Mouse (Mus musculus): Measurements from ENCODE around the gene Rgl1. TPM values are rescaled to one million over a fixed set of nuclear protein-coding genes. Genes with fewer than 3 reads are reported as not detected.

Rgl1 gene
- total and polyA plus RNA-seq, 2 experiments from 2014 or later: 36.7 to 38.9 TPM

DNA sequence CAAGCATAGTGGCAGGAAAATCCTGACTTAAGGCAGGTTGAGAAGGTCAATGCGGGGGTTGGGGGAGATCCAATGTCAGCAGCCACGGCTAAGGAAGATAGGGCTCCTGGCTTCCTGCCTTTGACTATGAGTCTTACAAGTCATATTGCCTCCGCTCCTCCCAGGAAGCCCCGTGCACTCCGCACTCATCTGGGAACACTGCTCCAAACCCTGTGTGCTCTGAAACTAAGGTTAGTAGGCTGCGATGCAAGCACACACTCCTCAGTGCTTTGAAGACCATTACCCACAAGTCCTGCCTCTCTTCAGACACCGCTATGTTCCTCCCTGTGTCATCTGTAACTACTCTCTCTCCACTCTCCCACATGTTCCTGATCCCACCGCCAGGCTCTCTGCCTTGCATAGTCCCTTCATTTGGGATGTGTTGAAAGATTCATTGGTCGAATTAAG is 143.4 kb downstream of the Rgl1 start:
- Histone ChIP-seq H3K4me1 (ENCODE audit: control insufficient read depth, insufficient read depth) (peaks cover 42% of the 10 kb centered on the region), H3K9ac (replicated peaks; ENCODE audit: low read depth, low read length) (peak overlapping the region; percentile 89), H3K27me3 (ENCODE audit: control insufficient read depth, insufficient read depth, low read length) (no peaks in the 10 kb centered on the region), H3K4me3 (ENCODE audit: low read depth, low read length) (peak overlapping the region; percentile 74), H3K4me2 (ENCODE audit: low read depth, low read length) (peak overlapping the region; percentile 82), H3K27ac (ENCODE audit: low read depth) (peak overlapping the region; percentile 96), H3K9me3 (replicated peaks; ENCODE audit: control insufficient read depth, low read length) (no peaks in the 10 kb centered on the region; the same call in 1 of the 2 replicates), H3K36me3 (replicated peaks; ENCODE audit: control insufficient read depth, insufficient read depth, low read length) (peaks cover 15% of the 10 kb centered on the region)
- 17% methylated on average over 9 of the region's 9 CpGs for WGBS
- DNase-seq (ENCODE audit: low spot score) (peak; percentile 69), ATAC-seq (ENCODE audit: insufficient read depth, low read depth) (no peak)
- no peak for TF ChIP-seq EP300 (IDR thresholded peaks at IDR 0.05; ENCODE audit: low read depth)
- TF ChIP-seq CTCF (IDR thresholded peaks at IDR 0.05; ENCODE audit: low read depth): peak; percentile 20; the same call in 1 of the 2 replicates

DNA sequence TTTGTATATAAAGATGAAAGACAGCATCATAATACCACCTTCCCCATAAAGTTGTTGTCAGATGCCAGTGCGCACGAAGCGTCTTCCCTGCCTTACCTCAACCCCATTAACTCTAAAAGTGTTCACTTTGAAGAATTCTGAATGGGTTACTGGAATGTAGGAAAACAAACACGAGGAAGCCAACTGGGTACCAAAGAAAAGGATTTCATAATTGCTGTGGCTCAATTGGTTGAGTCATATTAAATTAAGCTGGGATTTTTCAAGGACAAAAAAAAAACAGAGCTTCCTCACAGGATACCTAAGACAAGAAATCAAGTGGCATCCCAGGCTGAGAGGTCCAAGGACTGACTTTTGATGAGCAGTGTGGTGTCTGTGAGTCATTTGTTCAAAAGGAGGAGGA is 144.5 kb downstream of the Rgl1 start:
- TF ChIP-seq CTCF (IDR thresholded peaks at IDR 0.05; ENCODE audit: low read depth) (no peak), EP300 (IDR thresholded peaks at IDR 0.05; ENCODE audit: low read depth) (no peak)
- WGBS: 88% methylated on average over 4 of the region's 4 CpGs
- Histone ChIP-seq H3K9ac (replicated peaks; ENCODE audit: low read depth, low read length) (no peak overlapping the region), H3K4me2 (ENCODE audit: low read depth, low read length) (peak overlapping the region; percentile 82), H3K36me3 (replicated peaks; ENCODE audit: control insufficient read depth, insufficient read depth, low read length) (peaks cover 15% of the 10 kb centered on the region), H3K9me3 (replicated peaks; ENCODE audit: control insufficient read depth, low read length) (no peaks in the 10 kb centered on the region; the same call in 1 of the 2 replicates), H3K27me3 (ENCODE audit: control insufficient read depth, insufficient read depth, low read length) (no peaks in the 10 kb centered on the region), H3K4me1 (ENCODE audit: control insufficient read depth, insufficient read depth) (peaks cover 54% of the 10 kb centered on the region), H3K4me3 (ENCODE audit: low read depth, low read length) (no peak overlapping the region), H3K27ac (ENCODE audit: low read depth) (no peak overlapping the region)
- ATAC-seq (ENCODE audit: insufficient read depth, low read depth): no peak
- no peak for DNase-seq (ENCODE audit: low spot score)

DNA sequence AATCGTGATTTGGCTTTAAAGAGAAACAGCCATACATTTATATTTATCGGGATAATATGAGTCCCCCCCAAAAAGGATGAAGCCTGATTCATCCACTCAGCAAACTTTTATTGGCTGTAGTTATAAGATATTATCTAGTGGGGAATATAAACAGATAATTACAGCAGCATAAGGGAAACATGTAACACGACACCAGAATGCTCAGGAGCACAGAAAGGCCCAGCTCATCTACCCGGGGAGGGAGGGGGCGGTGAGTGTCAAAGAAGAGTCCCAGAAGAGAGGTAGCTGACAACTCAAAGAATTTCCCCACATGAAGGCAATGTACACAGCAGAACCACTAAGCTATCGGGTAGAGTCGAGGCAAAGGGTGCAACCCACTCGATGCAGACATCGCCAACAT is 146.8 kb downstream of the Rgl1 start:
- Histone ChIP-seq H3K4me1 (ENCODE audit: control insufficient read depth, insufficient read depth) (peaks cover 69% of the 10 kb centered on the region), H3K36me3 (replicated peaks; ENCODE audit: control insufficient read depth, insufficient read depth, low read length) (peaks cover 26% of the 10 kb centered on the region)
- TF ChIP-seq CTCF (IDR thresholded peaks at IDR 0.05; ENCODE audit: low read depth): no peak
- TF ChIP-seq EP300 (IDR thresholded peaks at IDR 0.05; ENCODE audit: low read depth): no peak

DNA sequence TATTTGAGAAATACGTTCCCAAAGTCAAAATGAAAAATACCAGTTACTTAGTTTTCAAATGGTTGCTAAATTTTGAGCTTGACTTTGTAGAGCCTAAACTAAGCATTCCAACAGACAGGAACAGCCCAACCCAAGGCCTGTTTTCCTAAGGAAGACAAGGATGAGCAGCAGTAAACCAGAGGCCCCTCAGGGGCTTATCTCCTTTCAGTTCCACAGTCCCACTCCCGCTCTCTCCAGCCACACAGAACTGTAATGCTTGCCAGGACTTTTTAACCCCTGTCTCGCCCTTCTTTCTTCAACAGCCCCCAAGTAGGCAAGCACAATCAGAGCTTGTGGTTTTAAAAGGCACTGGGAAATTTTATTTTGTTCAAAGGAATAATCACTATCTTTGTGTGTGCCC is 147.3 kb downstream of the Rgl1 start:
- peak overlapping the region; percentile 67 for H3K27ac ChIP-seq (ENCODE audit: low read depth)
- H3K27me3 ChIP-seq (ENCODE audit: control insufficient read depth, insufficient read depth, low read length): no peaks in the 10 kb centered on the region
- H3K9me3 ChIP-seq (replicated peaks; ENCODE audit: control insufficient read depth, low read length): no peaks in the 10 kb centered on the region; the same call in 1 of the 2 replicates
- H3K36me3 ChIP-seq (replicated peaks; ENCODE audit: control insufficient read depth, insufficient read depth, low read length): peaks cover 27% of the 10 kb centered on the region
- no peak for ATAC-seq (ENCODE audit: insufficient read depth, low read depth)
- WGBS: 62% methylated on average over 3 of the region's 3 CpGs
- peaks cover 70% of the 10 kb centered on the region for H3K4me1 ChIP-seq (ENCODE audit: control insufficient read depth, insufficient read depth)
- H3K9ac ChIP-seq (replicated peaks; ENCODE audit: low read depth, low read length): no peak overlapping the region
- H3K4me3 ChIP-seq (ENCODE audit: low read depth, low read length): no peak overlapping the region
- no peak for DNase-seq (ENCODE audit: low spot score)
- TF ChIP-seq CTCF (IDR thresholded peaks at IDR 0.05; ENCODE audit: low read depth) (no peak), EP300 (IDR thresholded peaks at IDR 0.05; ENCODE audit: low read depth) (no peak)
- no peak overlapping the region for H3K4me2 ChIP-seq (ENCODE audit: low read depth, low read length)

More for the DNA sequence above, 146.8 kb downstream of the Rgl1 start:
- Histone ChIP-seq H3K9me3 (replicated peaks; ENCODE audit: control insufficient read depth, low read length) (no peaks in the 10 kb centered on the region; the same call in 1 of the 2 replicates), H3K4me2 (ENCODE audit: low read depth, low read length) (peak overlapping the region; percentile 1; the same call in 1 of the 2 replicates), H3K27ac (ENCODE audit: low read depth) (peak overlapping the region; percentile 67), H3K9ac (replicated peaks; ENCODE audit: low read depth, low read length) (no peak overlapping the region), H3K4me3 (ENCODE audit: low read depth, low read length) (no peak overlapping the region), H3K27me3 (ENCODE audit: control insufficient read depth, insufficient read depth, low read length) (no peaks in the 10 kb centered on the region)
- WGBS: 39% methylated on average over 9 of the region's 9 CpGs
- ATAC-seq (ENCODE audit: insufficient read depth, low read depth) (no peak), DNase-seq (ENCODE audit: low spot score) (no peak)

GRCm38 (mm10) chr1:152618381-152618780 is 147.8 kb downstream of the Rgl1 start:
- Histone ChIP-seq H3K4me1 (ENCODE audit: control insufficient read depth, insufficient read depth) (peaks cover 70% of the 10 kb centered on the region), H3K36me3 (replicated peaks; ENCODE audit: control insufficient read depth, insufficient read depth, low read length) (peaks cover 27% of the 10 kb centered on the region), H3K9ac (replicated peaks; ENCODE audit: low read depth, low read length) (no peak overlapping the region), H3K27ac (ENCODE audit: low read depth) (no peak overlapping the region), H3K27me3 (ENCODE audit: control insufficient read depth, insufficient read depth, low read length) (no peaks in the 10 kb centered on the region), H3K9me3 (replicated peaks; ENCODE audit: control insufficient read depth, low read length) (no peaks in the 10 kb centered on the region; the same call in 1 of the 2 replicates), H3K4me3 (ENCODE audit: low read depth, low read length) (no peak overlapping the region), H3K4me2 (ENCODE audit: low read depth, low read length) (no peak overlapping the region)
- WGBS: 74% methylated on average over 1 of the region's 1 CpGs
- TF ChIP-seq EP300 (IDR thresholded peaks at IDR 0.05; ENCODE audit: low read depth) (no peak), CTCF (IDR thresholded peaks at IDR 0.05; ENCODE audit: low read depth) (peak; percentile 40; the same call in 1 of the 2 replicates)
- no peak for ATAC-seq (ENCODE audit: insufficient read depth, low read depth)
- no peak for DNase-seq (ENCODE audit: low spot score)

Data from heart, postnatal 0 days (tissue).